Mouse (Mus musculus): ENCODE data around the gene Tnrc6c. TPM values are rescaled to one million over a fixed set of nuclear protein-coding genes. Genes with fewer than 3 reads are reported as not detected.

The Tnrc6c gene
- polyA plus RNA-seq (2016; fragmentation: Nextera tagmentation; extraction: Ambion mirVana), result 11.1 and 14.4 TPM in 2 replicates

DNA sequence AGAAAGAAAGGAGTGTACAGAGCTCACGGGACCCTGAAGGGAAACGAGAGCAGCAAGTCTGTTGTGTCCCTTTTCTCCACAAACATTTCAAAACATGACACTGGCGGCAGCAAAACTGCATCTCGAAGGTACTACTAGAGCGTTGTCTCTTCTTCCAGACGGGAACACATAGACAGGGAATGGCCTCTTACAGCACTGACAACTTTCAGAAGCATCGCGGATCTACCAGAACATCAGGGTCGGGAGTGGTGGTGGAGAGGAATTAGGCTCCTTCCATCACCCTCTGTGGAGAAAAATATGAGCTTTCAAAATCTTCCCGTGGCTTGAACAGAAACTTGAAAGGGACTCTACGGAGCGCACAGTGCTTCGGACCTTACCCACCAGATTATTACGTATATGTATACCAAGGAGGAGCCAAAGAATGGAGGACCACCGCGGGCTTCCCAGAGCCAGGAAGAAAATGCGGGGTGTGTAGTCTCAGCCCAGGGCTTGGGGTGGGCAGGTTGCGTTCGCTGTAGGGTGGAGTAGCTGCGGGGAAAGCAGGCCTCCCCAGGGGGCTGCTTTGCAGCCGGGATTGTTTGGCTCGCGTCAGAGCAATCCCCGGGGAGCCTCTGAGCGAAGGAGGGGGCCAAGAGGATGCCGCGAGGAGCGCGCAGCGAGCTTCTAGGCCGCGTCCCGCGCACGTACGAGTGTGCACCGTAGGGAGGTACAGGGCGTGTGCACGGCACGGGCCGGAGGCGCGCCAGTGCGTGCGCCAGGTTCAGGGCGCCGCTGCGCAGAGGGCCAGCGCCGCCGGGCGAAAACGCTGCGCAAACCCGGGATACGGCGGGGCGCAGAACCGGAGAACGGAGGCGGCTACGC, at the start of gene Tnrc6c:
Gene Tnrc6c, plus strand, starts transcription at position 799 of the 861 bp plus-strand sequence.
- Histone ChIP-seq H3K27ac (peak within 1 kb of the TSS; percentile 98), H3K4me1 (replicated peaks) (peaks cover 46% of the 10 kb centered on the region), H3K9me3 (no peaks in the 10 kb centered on the region), H3K27me3 (ENCODE audit: insufficient read depth, poor library complexity, severe bottlenecking) (peaks cover 24% of the 10 kb centered on the region), H3K4me3 (peak within 1 kb of the TSS; percentile 93), H3K36me3 (no peaks in the 10 kb centered on the region)
- 1% methylated on average over 62 of the region's 62 CpGs for WGBS
- DNase-seq (ENCODE audit: low spot score), result no peak

DNA sequence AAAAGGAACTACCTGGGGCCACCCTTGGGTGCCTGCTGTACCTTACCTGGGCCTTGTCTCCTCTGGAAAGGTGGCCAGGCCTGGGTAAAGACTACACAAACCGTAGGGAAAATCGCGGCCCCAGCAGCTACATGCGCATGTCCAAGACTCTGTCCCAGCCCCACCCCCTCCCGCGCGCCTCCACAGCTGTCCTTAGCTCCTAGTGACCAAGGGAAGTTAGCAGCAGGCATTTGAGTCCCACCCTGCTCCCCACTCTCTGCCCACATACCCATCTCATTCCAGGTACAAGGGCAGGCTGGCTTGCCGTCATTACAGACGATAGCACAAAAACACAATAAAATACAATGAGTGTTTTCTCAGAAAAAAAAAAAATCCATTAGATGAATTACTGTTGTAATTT, 48.0 kb upstream of the Tnrc6c start:
- H3K4me1 ChIP-seq (replicated peaks), result peaks cover 86% of the 10 kb centered on the region
- H3K9me3 ChIP-seq, result no peaks in the 10 kb centered on the region
- no peak overlapping the region for H3K4me3 ChIP-seq
- no peak for DNase-seq (ENCODE audit: low spot score)
- H3K27ac ChIP-seq, result peak overlapping the region; percentile 41
- no peaks in the 10 kb centered on the region for H3K36me3 ChIP-seq
- 29% methylated on average over 9 of the region's 9 CpGs for WGBS
- H3K27me3 ChIP-seq (ENCODE audit: insufficient read depth, poor library complexity, severe bottlenecking), result peaks cover 71% of the 10 kb centered on the region

DNA sequence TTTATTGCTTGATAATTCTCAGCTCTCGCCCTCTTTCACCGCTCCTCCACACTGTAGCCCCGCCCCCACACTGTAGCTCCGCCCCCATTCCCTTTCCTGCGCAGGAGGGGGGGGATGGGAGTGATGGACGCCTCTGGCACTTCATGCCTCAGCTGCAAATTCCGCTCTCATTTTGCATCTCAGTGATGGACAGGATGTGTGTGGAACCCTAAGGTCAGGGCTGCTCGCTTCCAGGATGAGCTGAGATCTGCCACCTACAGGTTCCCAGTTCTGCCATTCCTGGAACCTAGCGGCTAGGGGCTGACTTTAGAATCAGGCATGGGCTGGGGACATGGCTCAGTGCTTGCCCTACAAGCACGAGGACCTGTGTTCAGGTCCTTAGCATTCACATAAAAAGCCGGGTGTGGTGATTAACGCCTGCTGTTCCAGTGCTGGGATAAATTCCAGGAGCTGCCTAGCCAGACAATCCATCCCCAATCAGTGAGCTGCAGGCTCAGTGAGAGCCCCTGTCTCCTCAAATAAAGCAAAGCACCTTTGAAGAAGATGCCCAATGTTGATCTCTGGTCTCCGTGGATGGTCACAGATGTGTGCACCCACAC, 47.4 kb upstream of the Tnrc6c start:
- peak; percentile 75 for DNase-seq (ENCODE audit: low spot score)
- no peaks in the 10 kb centered on the region for H3K9me3 ChIP-seq
- H3K27ac ChIP-seq, result peak overlapping the region; percentile 17
- no peak overlapping the region for H3K4me3 ChIP-seq
- no peaks in the 10 kb centered on the region for H3K36me3 ChIP-seq
- peaks cover 68% of the 10 kb centered on the region for H3K27me3 ChIP-seq (ENCODE audit: insufficient read depth, poor library complexity, severe bottlenecking)
- WGBS, result 9% methylated on average over 13 of the region's 13 CpGs
- H3K4me1 ChIP-seq (replicated peaks), result peaks cover 86% of the 10 kb centered on the region

- H3K9me3 ChIP-seq, result no peaks in the 10 kb centered on the region
- H3K27ac ChIP-seq, result peak overlapping the region; percentile 71
- DNase-seq (ENCODE audit: low spot score), result no peak
- H3K36me3 ChIP-seq, result no peaks in the 10 kb centered on the region
- H3K4me1 ChIP-seq (replicated peaks), result peaks cover 82% of the 10 kb centered on the region
- no peak overlapping the region for H3K4me3 ChIP-seq
- H3K27me3 ChIP-seq (ENCODE audit: insufficient read depth, poor library complexity, severe bottlenecking), result peaks cover 66% of the 10 kb centered on the region
- WGBS, result 50% methylated on average over 9 of the region's 9 CpGs
Measured at GRCm38 (mm10) chr11:117608141-117608789, 45.8 kb upstream of the Tnrc6c start.

DNA sequence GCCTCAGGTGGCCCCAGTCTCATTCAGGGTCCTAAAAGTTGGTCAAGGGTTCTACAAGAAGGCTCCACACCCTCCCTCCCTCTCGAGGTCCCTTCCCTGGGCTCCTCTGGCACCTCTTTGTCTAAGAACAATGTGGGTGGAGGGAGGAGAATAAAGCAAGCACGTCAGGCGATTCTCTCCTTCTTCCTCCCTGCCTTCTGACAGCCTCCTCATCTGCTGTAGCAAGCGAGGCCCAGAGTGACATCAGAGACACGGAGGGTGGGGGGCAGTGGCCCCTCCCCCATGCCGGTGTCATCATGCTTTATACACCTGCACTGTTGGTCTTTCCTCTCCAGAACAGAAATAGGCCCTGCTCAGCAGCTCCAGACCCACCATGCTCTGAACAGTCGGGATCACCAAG, 45.1 kb upstream of the Tnrc6c start:
- Histone ChIP-seq H3K36me3 (no peaks in the 10 kb centered on the region), H3K27ac (peak overlapping the region; percentile 71), H3K4me1 (replicated peaks) (peaks cover 79% of the 10 kb centered on the region), H3K27me3 (ENCODE audit: insufficient read depth, poor library complexity, severe bottlenecking) (peaks cover 62% of the 10 kb centered on the region), H3K4me3 (no peak overlapping the region), H3K9me3 (no peaks in the 10 kb centered on the region)
- WGBS, result 18% methylated on average over 7 of the region's 7 CpGs
- DNase-seq (ENCODE audit: low spot score), result no peak

DNA sequence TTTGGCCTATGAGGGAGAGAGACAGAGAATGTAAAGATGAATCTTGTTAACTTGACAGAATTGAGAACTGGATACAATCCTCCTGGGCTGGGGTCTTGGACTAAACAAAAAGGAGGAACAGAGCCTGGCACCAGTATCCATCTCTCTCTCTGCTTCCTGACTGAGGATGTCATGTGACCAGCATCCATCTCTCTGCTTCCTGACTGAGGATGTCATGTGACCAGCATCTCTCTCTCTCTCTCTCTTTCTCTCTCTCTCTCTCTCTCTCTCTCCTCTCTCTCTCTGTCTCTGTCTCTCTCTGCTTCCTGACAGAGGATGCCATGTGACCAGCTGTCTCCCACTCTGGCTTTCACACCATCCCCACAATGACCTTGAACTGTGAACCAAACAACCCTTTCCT, 43.5 kb upstream of the Tnrc6c start:
- Histone ChIP-seq H3K4me1 (replicated peaks) (peaks cover 68% of the 10 kb centered on the region), H3K9me3 (no peaks in the 10 kb centered on the region), H3K27me3 (ENCODE audit: insufficient read depth, poor library complexity, severe bottlenecking) (peaks cover 61% of the 10 kb centered on the region), H3K4me3 (no peak overlapping the region), H3K36me3 (no peaks in the 10 kb centered on the region), H3K27ac (peak overlapping the region; percentile 35; the same call in 1 of the 2 replicates)
- DNase-seq (ENCODE audit: low spot score), result no peak

DNA sequence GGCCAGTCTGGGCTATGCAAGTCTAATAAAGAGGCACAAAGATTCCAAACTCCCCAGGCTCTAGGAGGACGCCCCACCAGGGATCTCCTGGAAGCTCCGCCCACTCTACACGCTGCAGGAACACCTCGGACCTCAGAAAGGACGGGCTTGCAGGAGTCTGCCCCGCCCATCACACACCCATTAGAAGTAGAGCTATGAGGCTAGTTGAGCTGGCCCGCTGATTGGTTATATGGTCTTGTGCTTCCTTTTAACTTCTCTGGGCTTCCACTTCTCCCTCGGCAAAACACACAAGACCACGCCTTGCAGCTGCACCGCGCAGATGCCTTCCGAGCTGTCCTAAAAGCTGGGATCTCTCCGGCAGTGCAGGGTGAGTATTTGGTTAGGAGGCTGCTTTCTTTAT, 43.0 kb upstream of the Tnrc6c start:
- WGBS, result 14% methylated on average over 13 of the region's 13 CpGs
- Histone ChIP-seq H3K36me3 (no peaks in the 10 kb centered on the region), H3K4me1 (replicated peaks) (peaks cover 68% of the 10 kb centered on the region), H3K4me3 (peak overlapping the region; percentile 11; the same call in 1 of the 2 replicates), H3K27ac (no peak overlapping the region; the same call in 1 of the 2 replicates), H3K9me3 (no peaks in the 10 kb centered on the region), H3K27me3 (ENCODE audit: insufficient read depth, poor library complexity, severe bottlenecking) (peaks cover 61% of the 10 kb centered on the region)
- no peak for DNase-seq (ENCODE audit: low spot score)

- H3K4me1 ChIP-seq (replicated peaks), result peaks cover 64% of the 10 kb centered on the region
- 58% methylated on average over 5 of the region's 5 CpGs for WGBS
Measured at GRCm38 (mm10) chr11:117611860-117612259, 42.2 kb upstream of the Tnrc6c start.

DNA sequence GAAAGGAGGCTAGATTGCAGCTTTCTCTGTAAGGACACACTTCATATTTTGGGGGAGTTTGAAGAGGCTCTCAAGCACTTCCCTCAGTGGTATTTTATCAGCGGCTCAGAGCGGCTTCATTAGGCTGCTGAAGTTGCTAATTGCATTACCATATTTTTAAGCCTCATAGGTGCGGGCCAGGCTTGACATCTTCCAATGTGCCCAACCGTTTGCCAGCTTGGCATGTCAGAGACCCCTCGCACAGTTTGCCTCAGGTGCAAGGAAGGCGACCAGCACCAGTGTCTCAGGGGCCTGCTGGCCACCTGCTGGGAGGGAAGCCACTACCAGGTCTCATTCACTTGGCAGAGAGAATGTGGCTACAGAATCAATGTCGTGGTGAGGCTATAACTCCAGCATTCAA, 41.2 kb upstream of the Tnrc6c start:
- H3K4me1 ChIP-seq (replicated peaks), result peaks cover 68% of the 10 kb centered on the region
- DNase-seq (ENCODE audit: low spot score), result no peak
- no peak overlapping the region for H3K27ac ChIP-seq
- no peaks in the 10 kb centered on the region for H3K36me3 ChIP-seq
- H3K4me3 ChIP-seq, result no peak overlapping the region
- H3K9me3 ChIP-seq, result no peaks in the 10 kb centered on the region
- H3K27me3 ChIP-seq (ENCODE audit: insufficient read depth, poor library complexity, severe bottlenecking), result peaks cover 76% of the 10 kb centered on the region
- WGBS, result 61% methylated on average over 7 of the region's 7 CpGs

More at GRCm38 (mm10) chr11:117611860-117612259, 42.2 kb upstream of the Tnrc6c start:
- no peak for DNase-seq (ENCODE audit: low spot score)
- Histone ChIP-seq H3K9me3 (no peaks in the 10 kb centered on the region), H3K27me3 (ENCODE audit: insufficient read depth, poor library complexity, severe bottlenecking) (peaks cover 69% of the 10 kb centered on the region), H3K4me3 (no peak overlapping the region), H3K27ac (no peak overlapping the region), H3K36me3 (no peaks in the 10 kb centered on the region)

GRCm38 (mm10) chr11:117617368-117617908, 36.7 kb upstream of the Tnrc6c start:
- peak; percentile 15 for DNase-seq (ENCODE audit: low spot score)
- Histone ChIP-seq H3K36me3 (no peaks in the 10 kb centered on the region), H3K9me3 (no peaks in the 10 kb centered on the region), H3K27ac (peak overlapping the region; percentile 62), H3K4me3 (no peak overlapping the region), H3K27me3 (ENCODE audit: insufficient read depth, poor library complexity, severe bottlenecking) (peaks cover 59% of the 10 kb centered on the region), H3K4me1 (replicated peaks) (peaks cover 41% of the 10 kb centered on the region)
- WGBS, result 22% methylated on average over 16 of the region's 16 CpGs

GRCm38 (mm10) chr11:117618214-117618613, 35.9 kb upstream of the Tnrc6c start:
- Histone ChIP-seq H3K4me3 (no peak overlapping the region), H3K9me3 (no peaks in the 10 kb centered on the region), H3K27ac (peak overlapping the region; percentile 62), H3K4me1 (replicated peaks) (peaks cover 41% of the 10 kb centered on the region), H3K27me3 (ENCODE audit: insufficient read depth, poor library complexity, severe bottlenecking) (peaks cover 53% of the 10 kb centered on the region), H3K36me3 (no peaks in the 10 kb centered on the region)
- peak; percentile 22 for DNase-seq (ENCODE audit: low spot score)
- WGBS, result 16% methylated on average over 3 of the region's 3 CpGs

DNA sequence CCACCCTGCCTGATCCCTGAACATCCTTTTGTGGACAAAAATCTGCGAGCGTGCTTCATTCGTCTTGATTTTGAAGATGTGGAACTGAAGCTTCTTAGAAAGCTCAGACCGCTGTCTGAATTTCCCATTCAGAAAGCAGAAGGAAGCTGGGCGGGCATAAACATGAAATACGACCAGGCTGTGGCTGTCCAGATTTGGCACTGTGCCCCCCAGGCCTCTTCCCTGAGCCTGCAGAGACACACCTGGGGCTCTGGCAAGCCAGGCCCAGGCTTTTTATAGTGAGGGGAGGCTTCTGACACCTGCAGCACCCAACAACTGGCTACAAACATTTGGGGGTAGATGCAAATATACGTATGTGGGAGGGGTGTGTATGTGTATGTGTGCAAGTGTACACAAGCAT, 35.3 kb upstream of the Tnrc6c start:
- 82% methylated on average over 7 of the region's 7 CpGs for WGBS
- peaks cover 53% of the 10 kb centered on the region for H3K27me3 ChIP-seq (ENCODE audit: insufficient read depth, poor library complexity, severe bottlenecking)

More for the DNA sequence above, 35.3 kb upstream of the Tnrc6c start:
- no peaks in the 10 kb centered on the region for H3K36me3 ChIP-seq
- no peak for DNase-seq (ENCODE audit: low spot score)
- no peaks in the 10 kb centered on the region for H3K9me3 ChIP-seq
- H3K27ac ChIP-seq, result peak overlapping the region; percentile 62; the same call in 1 of the 2 replicates
- H3K4me3 ChIP-seq, result no peak overlapping the region
- H3K4me1 ChIP-seq (replicated peaks), result peaks cover 41% of the 10 kb centered on the region
